In the genomic region with DNA sequence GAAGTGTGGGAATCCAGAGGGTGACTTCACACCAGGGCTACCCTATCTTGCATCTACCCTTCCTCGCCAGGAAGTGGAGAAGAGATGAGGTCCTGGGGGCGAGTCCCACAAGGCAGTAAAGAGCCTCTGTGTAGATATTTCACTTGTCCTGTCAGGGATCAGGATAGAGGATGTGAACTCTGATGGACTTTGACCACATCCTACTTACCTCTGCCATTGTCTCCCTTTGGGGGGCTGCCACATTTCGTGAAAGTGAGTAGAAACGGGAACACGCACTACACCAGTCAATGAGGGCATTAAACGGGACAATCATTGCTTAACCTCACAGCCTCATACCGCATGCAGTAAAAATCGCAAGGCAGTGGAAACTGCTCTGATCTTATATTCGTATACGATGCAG, we compare ENCODE assay signal across 11 mouse cellular contexts. TPM values are rescaled to one million over a fixed set of nuclear protein-coding genes. Genes with fewer than 3 reads are reported as not detected.
DNase-seq lines count a peak whose midpoint lies in the region; ATAC-seq and TF ChIP-seq lines count a peak whose summit lies in the region.
"Had no signal": no experiment of that assay in that cellular context is flagged by ENCODE, and none has a peak within 500 bp of the region (broad histone marks: within the 10 kb centered on the region; RNA-seq: fewer than 3 reads in every experiment).

No protein-coding gene starts in this region.

- no peaks in the 10 kb centered on the region for H3K36me3 ChIP-seq in lung, embryonic 15.5 days
- no peaks in the 10 kb centered on the region for H3K36me3 ChIP-seq in forebrain, postnatal 0 days (ENCODE audit: insufficient read depth)
- H3K36me3 ChIP-seq in limb, embryonic 14.5 days (ENCODE audit: control insufficient read depth, insufficient read depth, low read length): no peaks in the 10 kb centered on the region

- no peaks in the 10 kb centered on the region for H3K9me3 ChIP-seq in lung, embryonic 15.5 days
- no peaks in the 10 kb centered on the region for H3K9me3 ChIP-seq in forebrain, postnatal 0 days (ENCODE audit: low read length)
- no peaks in the 10 kb centered on the region for H3K9me3 ChIP-seq in limb, embryonic 14.5 days (ENCODE audit: control insufficient read depth, low read length)

- no peak for DNase-seq in lung, adult 18-20 months
- peak; percentile 8 for DNase-seq in forebrain, postnatal 0 days
- no peak for DNase-seq in limb, embryonic 14.5 days (ENCODE audit: low spot score)
- no peak for DNase-seq in left cerebral cortex, adult 18-20 months (ENCODE audit: low spot score in 2 of 2)
- DNase-seq: thymus, adult 2 months had no signal

- H3K27ac ChIP-seq in lung, embryonic 15.5 days: no peak overlapping the region
- H3K27ac ChIP-seq in forebrain, postnatal 0 days (ENCODE audit: low read depth, low read length): no peak overlapping the region
- H3K27ac ChIP-seq in limb, embryonic 14.5 days (replicated peaks; ENCODE audit: low read depth, low read length): no peak overlapping the region
- no peak overlapping the region for H3K27ac ChIP-seq in olfactory bulb, adult 2 months (ENCODE audit: insufficient read depth, low read depth, low read length)

- H3K27me3 ChIP-seq in lung, embryonic 15.5 days: no peaks in the 10 kb centered on the region
- no peaks in the 10 kb centered on the region for H3K27me3 ChIP-seq in forebrain, postnatal 0 days (ENCODE audit: insufficient read depth, low read length)
- H3K27me3 ChIP-seq in limb, embryonic 14.5 days (ENCODE audit: control insufficient read depth, insufficient read depth, low read length): no peaks in the 10 kb centered on the region
- H3K27me3 ChIP-seq: Patski had no signal

- peak overlapping the region; percentile 16 for H3K4me3 ChIP-seq in lung, embryonic 15.5 days
- H3K4me3 ChIP-seq in forebrain, postnatal 0 days (ENCODE audit: low read depth, low read length): peak overlapping the region; percentile 32
- H3K4me3 ChIP-seq in limb, embryonic 14.5 days (replicated peaks; ENCODE audit: low read length): peak overlapping the region; percentile 29
- peak overlapping the region; percentile 22 for H3K4me3 ChIP-seq in olfactory bulb, adult 2 months (ENCODE audit: insufficient read depth, low read depth, low read length)

- 31% methylated on average over 10 of the region's 10 CpGs for WGBS in lung, embryonic 15.5 days
- WGBS in forebrain, postnatal 0 days: 45% methylated on average over 10 of the region's 10 CpGs
- WGBS in limb, embryonic 14.5 days: 23% methylated on average over 10 of the region's 10 CpGs
- WGBS in olfactory bulb, adult 2 months: 33% methylated on average over 10 of the region's 10 CpGs

- TF ChIP-seq CTCF in forebrain, postnatal 0 days (IDR thresholded peaks at IDR 0.05; ENCODE audit: low read depth): no peak
- TF ChIP-seq CTCF in olfactory bulb, adult 2 months (IDR thresholded peaks at IDR 0.05; ENCODE audit: insufficient read depth, low read depth, low read length): no peak

- H3K9ac ChIP-seq in lung, embryonic 15.5 days: no peak overlapping the region
- peak overlapping the region; percentile 41 for H3K9ac ChIP-seq in forebrain, postnatal 0 days
- peak overlapping the region; percentile 28; the same call in 1 of the 2 replicates for H3K9ac ChIP-seq in limb, embryonic 14.5 days (ENCODE audit: low read depth, low read length, severe bottlenecking)

- peak overlapping the region; percentile 56 for H3K4me2 ChIP-seq in lung, embryonic 15.5 days
- peak overlapping the region; percentile 63 for H3K4me2 ChIP-seq in forebrain, postnatal 0 days (ENCODE audit: low read depth)
- peak overlapping the region; percentile 61 for H3K4me2 ChIP-seq in limb, embryonic 14.5 days (replicated peaks; ENCODE audit: low read depth, low read length, severe bottlenecking)

- TF ChIP-seq POLR2A in limb, embryonic 14.5 days (IDR thresholded peaks at IDR 0.05; ENCODE audit: borderline replicate concordance, extremely low read depth, insufficient read depth, insufficient read length): no peak
- no peak for TF ChIP-seq POLR2A in olfactory bulb, adult 2 months (IDR thresholded peaks at IDR 0.05; ENCODE audit: insufficient read depth, low read depth, low read length)

- no peaks in the 10 kb centered on the region; the same call in 1 of the 2 replicates for H3K4me1 ChIP-seq in lung, embryonic 15.5 days
- H3K4me1 ChIP-seq in forebrain, postnatal 0 days (ENCODE audit: insufficient read depth): peaks cover 4% of the 10 kb centered on the region; the same call in 1 of the 2 replicates
- H3K4me1 ChIP-seq in limb, embryonic 14.5 days (ENCODE audit: control insufficient read depth, insufficient read depth, low read length): peaks cover 7% of the 10 kb centered on the region
- peaks cover 8% of the 10 kb centered on the region; the same call in 1 of the 2 replicates for H3K4me1 ChIP-seq in olfactory bulb, adult 2 months (ENCODE audit: control insufficient read depth, insufficient read depth, low read length)

- no peak for ATAC-seq in lung, embryonic 15.5 days (ENCODE audit: borderline replicate concordance, extremely low read depth, low FRiP score, low TSS enrichment)
- ATAC-seq in forebrain, postnatal 0 days: peak; percentile 15; the same call in 1 of the 2 replicates
- ATAC-seq in limb, embryonic 14.5 days (ENCODE audit: low FRiP score, low read depth): no peak
- no peak; the same call in 1 of the 2 replicates for ATAC-seq in megakaryocyte progenitor cell, adult 5-6 weeks (replicated peaks; ENCODE audit: poor library complexity)
- no peak for ATAC-seq in CD4-positive, CD25-positive, alpha-beta regulatory T cell, adult 4 months
- ATAC-seq: Patski had no signal

RNA-seq across cellular contexts. Expression of gene Hao2, which starts 48.6 kb away (rescaled TPM):
- 0.11 and 0.15 TPM in 2 replicates for polyA plus RNA-seq in lung, embryonic 15.5 days (2015; fragmentation: Nextera tagmentation; extraction: Ambion mirVana)
- total RNA-seq in forebrain, postnatal 0 days (2014; rRNA removed): not detected in 2 replicates
- not detected in 2 replicates for polyA plus RNA-seq in forebrain, postnatal 0 days (2015; fragmentation: Nextera tagmentation; extraction: Ambion mirVana)
- 0.03 and 0.04 TPM in 2 replicates for polyA plus RNA-seq in limb, embryonic 14.5 days (2012; rRNA removed)
- 0.11 TPM in 1 of 2 replicates, not detected in the other for polyA plus RNA-seq in limb, embryonic 14.5 days (2014; fragmentation: Nextera tagmentation; extraction: Ambion mirVana)
- not detected in 2 replicates for polyA plus RNA-seq in olfactory bulb, adult 2 months (2012; ENCODE audit: insufficient read depth, insufficient read length, low replicate concordance, missing spikeins)
- total RNA-seq in megakaryocyte progenitor cell, adult 5-6 weeks (2015): not detected in 2 replicates
- not detected in 2 replicates for total RNA-seq in megakaryocyte progenitor cell, adult 5-6 weeks (2017)
- total RNA-seq in left cerebral cortex, adult 18-20 months (2021): not detected
- not detected for polyA plus RNA-seq in CD4-positive, CD25-positive, alpha-beta regulatory T cell, adult 4 months (2017; shearing (Covaris generic))
- total RNA-seq: gastrocnemius, adult 8-10 months had no signal
- polyA plus RNA-seq: Patski had no signal
